Mouse (Mus musculus): ENCODE measurements around the gene Psmd2. TPM values are rescaled to one million over a fixed set of nuclear protein-coding genes. Genes with fewer than 3 reads are reported as not detected.
"Not testable (repeated sequence)": the region's sequence is repeated elsewhere in the genome, so short reads cannot be mapped to it uniquely, and the experiment has no call there.

Gene Psmd2
- total RNA-seq, 2 experiments from 2014 or later: 288 to 322 TPM

DNA sequence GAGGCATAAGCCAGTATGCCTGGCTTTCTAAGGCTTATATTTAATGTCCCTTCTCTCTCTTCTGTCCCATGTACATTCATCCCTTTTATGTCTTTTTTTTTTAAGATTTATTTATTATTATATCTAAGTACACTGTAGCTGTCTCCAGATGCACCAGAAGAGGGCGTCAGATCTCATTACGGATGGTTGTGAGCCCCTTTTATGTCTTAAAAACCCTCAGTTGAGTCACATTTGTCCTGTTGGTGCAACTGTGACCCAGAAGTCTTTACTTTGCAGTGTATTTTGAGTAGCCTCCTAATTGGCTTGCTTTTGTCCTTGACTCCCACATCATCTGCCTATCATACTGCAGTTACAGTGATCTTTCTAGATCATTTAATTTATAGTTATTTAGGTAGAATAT is 1.9 kb downstream of the Psmd2 start:
- no peak for DNase-seq

DNA sequence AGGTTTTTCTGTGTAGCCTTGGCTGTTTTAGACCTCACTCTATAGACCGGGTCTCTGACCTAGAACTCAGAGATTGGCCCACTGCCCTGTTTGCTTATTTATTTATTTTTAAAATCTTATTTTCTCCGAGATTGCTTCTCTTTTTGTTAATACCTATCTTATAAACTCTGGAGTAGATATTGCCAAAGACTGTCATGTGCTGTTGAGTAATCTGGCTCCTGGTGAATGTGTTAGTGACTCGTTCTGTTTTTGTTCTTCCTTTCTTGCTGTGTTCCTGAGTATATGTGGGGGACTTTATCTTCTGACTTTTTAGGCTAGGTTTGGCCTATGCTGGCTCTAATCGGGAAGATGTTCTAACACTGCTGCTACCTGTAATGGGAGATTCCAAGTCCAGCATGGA is 6.2 kb downstream of the Psmd2 start:
- DNase-seq: no peak

DNA sequence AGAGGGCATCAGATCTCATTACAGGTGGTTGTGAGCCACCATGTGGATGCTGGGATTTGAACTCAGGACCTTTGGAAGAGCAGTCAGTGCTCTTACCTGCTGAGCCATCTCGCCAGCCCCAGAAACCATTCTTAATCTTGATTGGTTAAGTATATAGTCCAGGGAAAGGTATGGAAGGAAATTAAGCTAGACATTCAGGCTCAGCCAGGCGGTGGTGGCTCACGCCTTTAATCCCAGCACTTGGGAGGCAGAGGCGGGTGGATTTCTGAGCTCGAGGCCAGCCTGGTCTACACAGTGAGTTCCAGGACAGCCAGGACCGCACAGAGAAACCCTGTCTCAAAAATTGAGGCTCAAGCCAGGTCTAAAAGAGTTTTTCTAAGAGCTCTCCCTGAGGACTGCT is 16.6 kb downstream of the Psmd2 start, which contains the start of gene Eif4g1:
Gene Eif4g1 (plus strand): TSS at position 301 of the 400 bp plus-strand sequence.
- DNase-seq: not testable (repeated sequence)

DNA sequence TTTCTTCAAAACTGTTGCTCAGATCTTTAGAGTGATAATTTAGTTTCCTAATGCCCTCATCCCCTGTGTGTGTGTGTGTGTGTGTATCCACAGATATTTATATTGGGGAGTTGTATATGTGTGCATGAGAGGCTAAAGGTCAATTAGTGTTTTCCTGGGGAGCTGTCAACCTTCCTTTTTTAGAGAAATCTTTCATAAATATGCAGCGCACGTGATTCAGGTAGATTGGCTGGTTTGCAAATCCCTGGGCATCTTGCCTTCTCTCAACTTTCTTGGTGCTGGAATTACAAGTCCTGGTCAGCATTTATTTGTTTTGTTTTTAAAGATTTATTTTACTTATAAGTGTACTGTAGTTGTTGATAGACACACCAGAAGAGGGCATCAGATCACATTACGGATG is 18.8 kb downstream of the Psmd2 start:
- DNase-seq: no peak

DNA sequence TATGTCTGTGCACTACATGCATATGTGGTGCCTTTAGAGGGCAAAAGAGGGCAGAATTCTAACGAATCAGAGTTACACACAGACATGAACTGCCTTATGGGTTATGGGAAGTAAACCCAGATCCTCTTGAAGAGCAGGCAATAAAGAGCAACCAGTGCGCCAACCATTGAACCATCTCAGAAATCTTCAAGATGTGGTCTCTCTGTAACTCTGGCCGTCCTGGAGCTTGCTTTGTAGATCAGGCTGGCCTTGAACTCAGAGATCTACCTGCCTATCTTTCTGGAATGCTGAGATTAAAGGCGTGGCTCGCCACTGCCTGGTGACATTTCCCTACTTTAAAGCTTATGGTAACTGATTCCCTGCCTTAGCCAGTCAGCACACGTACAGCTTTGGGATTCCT is 20.4 kb downstream of the Psmd2 start:
- DNase-seq: no peak

DNA sequence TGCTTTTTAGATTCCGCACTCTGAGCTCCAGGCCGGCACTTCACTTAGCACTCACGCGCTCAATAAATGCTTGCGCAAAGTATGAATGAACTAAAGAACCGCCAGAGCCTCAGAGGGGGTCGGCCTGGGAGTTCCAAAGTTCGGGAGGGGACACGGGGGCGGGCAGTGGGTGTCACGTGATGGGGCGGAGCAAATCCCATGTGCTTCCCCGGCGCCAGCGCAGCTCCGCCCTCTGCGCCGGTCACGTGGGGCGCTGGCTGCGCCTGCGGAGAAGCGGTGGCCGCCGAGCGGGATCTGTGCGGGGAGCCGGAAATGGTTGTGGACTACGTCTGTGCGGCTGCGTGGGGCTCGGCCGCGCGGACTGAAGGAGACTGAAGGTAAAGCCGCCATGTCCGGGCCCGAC is 21.0 kb downstream of the Psmd2 start:
- DNase-seq: peak; percentile 97 to 98

DNA sequence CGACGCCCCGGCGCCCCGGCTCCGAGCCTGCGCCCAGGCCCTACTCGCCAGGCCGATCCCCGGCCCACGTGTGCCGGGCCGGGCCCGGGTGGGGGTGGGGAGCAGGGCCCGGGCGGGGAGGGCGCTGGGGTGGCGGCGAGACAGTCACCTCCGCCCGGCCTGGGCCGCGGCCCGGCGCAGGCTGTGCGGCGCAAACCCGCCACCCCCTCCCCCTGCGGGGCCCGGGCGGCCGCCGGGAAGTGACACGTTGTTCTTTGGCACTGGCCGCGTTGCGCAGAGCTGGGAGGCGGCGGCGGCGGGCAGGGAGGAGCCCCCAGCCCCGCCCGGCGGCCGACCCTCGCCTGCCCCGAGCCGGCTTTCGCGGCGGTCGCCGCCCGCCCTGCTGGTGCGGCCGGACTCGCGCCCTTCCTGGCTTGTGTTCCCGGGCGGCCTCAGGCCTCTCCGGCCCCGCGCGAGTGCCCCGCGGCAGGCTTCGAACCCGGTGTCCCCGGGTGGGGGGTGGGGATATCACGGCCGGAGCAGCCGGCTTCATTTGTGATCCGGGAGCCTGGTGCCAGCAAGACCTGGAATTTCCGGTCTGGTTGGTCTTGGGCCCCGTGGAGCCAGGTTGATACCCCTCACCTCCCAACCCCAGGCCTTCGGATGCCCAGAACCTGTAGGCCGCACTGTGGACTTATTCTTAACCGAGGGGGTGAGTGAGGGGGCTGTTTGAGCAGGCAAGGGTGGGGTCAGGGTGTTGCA is 21.7 kb downstream of the Psmd2 start:
- peak; percentile 72 to 83 for DNase-seq

DNA sequence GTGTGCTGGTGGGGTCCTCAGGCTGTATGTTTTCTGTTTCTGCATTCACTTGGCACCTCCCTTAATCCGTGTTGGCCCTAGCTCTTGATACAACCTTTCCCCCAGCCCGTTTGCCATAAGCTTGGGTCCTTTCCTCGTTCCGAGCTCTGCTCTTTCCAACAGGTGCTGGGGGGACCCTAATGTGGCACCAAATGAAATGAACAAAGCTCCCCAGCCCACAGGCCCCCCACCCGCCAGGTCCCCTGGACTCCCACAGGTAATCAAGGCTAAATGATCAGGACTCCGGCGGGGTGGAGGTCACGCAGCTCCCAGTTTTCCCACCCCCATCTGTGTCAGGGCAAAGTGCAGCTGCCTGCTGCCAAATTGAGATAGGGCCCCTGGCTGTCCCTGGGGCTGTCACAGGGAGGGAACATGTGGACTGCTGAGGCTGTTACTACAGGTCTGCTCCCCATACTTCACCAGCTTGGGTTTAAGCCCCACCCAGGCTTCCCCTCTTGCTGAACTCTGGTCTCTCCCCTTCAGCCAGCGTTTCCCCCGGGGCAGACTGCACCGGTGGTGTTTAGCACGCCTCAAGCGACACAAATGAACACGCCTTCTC is 22.4 kb downstream of the Psmd2 start:
- peak; percentile 63 for DNase-seq

DNA sequence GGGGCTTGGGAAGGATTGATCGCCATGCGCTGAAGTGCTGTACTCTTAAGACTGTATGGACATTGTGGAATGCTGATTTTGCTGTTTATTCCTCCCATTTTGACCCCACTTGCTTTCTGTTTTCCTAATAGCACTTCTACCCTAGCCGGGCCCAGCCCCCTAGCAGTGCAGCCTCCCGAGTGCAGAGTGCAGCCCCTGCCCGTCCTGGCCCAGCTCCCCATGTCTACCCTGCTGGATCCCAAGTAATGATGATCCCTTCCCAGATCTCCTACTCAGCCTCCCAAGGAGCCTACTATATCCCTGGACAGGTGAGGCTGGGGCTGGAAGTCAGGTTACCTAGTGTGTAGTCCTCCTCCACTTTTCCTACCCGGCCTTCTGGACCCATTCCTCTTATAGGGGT is 23.8 kb downstream of the Psmd2 start:
- DNase-seq: no peak

DNA sequence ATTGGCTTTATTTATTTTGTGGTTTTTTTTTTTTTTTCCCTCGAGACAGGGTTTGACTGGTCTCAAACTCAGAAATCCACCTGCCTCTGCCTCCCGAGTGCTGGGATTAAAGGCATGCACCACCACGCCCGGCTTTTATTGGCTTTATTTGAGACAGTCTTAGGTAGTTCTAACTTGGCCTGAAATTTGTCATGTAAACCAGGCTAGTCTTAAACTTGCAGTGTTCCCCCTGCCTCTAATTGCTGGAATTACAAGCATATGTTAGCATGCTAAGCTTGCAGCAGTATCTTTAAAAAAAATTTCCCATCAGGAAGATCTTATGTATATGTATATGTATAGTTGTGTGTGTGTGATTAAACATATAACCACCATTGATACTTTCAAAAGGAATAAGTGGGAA is 25.2 kb downstream of the Psmd2 start:
- DNase-seq: no peak

DNA sequence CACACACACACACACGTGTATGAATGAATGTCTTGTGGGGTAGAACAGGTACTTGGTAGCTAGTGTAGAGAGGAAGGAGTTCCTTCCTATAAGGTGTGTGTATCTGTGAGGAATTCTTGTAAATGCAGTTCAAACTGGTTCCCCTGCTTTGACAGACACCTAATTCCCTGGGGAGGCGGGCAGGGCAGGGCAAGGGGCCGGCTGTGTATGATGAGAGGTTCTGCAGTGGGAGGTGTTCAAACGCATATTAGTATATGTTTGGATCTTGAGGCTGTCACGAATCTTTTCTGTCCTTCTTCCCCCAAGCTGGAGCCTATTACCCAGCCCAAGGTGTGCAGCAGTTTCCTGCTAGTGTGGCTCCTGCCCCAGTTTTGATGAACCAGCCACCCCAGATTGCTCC is 25.9 kb downstream of the Psmd2 start:
- DNase-seq: no peak

DNA sequence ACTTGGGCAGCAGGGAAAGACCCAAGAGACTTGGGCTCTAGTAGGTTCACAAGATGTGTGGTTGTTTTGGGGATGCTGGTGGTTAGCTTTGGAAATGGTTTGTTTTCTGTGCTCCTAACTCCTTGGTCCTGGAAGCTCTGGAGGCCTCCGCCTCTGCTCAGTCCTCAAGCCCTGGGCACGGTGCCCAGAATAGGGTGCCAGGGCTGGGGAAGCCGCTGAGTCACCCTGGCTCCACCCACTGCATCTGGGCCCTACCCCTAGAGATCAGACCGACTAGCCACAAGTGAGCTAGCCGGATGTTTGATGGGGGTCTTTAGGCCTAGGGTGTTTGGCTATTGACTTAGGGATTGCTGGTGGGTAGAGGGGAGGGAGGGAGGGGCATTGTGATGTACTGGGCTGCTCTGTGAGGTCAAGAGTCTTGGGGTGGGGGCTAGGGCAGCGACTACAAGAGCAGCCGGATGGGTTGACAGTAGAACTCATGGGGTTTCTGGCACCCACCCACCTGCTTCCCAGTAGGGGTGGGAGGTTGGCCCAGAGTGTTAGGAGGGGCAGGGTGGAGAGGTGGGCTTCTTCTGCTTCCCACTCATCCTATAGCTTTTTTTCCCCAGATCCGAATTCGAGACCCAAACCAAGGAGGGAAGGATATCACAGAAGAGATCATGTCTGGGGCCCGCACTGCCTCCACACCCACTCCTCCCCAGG is 26.7 kb downstream of the Psmd2 start:
- peak; percentile 98 for DNase-seq

DNA sequence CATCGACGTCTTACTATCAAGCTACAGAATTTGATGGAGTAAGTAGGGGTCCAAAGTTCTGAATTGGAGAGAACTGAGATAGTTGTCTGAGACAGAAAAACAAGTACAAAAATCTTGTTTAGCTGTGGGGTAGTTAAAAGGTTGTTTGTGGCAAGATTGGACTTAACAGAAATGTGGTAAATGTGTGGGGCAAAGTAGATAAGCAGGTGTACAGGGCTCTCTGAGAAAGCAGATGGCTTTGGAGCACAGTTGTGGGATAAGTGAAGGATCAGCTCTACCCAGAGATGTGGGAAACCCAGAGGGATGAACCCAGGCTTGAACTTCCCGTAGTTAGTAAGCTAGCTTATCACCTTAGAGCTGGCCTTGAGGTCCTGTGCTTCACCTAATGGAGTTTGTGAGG is 39.3 kb downstream of the Psmd2 start:
- DNase-seq: no peak

DNA sequence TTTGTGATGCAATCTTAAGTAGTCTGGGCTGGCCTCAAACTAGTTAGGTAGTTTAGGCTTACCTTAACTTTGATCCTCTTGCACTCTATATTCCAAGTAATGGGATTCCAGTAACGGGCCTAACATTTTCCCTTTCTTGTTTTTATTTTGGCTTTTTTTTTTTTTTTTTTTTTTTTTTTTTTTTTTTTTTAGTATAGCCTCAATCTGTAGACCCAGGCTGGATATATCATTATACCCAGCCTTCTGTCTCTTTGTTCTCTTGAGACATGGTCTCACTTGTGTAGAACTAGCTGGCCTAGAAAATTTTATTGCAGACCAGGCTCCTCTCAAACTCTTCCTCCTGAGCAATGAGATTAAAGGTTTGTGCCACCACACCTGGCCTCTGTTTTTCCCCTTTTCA is 40.2 kb downstream of the Psmd2 start:
- DNase-seq: no peak

DNA sequence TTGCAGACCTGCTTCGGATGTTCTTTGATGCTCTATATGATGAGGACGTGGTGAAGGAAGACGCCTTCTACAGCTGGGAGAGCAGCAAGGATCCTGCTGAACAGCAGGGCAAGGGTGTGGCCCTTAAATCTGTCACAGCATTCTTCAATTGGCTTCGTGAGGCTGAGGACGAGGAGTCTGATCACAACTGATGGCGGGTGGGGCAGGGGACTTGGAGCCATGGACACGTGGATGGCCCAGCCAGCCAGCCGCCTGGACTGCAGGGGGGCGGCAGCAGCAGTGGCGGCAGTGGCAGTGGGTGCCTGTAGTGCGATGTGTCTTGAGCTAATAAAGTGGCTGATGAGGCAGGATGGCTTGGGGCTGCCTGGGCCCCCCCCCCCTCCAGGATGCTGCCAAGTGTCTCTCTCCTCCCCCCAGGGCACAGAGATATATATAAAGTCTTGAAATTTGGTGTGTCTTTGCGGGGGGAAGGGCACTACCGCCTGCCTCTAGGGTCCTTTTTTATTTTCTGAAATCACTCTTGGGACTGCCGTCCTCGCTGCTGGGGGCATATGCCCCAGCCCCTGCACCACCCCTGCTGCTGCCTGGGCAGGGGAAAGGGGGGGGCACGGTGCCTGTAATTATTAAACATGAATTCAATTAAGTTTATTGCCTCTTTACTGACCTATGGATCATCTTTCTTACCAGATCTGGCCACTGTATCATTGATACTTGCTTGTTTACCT is 41.0 kb downstream of the Psmd2 start:
- DNase-seq: no peak

DNA sequence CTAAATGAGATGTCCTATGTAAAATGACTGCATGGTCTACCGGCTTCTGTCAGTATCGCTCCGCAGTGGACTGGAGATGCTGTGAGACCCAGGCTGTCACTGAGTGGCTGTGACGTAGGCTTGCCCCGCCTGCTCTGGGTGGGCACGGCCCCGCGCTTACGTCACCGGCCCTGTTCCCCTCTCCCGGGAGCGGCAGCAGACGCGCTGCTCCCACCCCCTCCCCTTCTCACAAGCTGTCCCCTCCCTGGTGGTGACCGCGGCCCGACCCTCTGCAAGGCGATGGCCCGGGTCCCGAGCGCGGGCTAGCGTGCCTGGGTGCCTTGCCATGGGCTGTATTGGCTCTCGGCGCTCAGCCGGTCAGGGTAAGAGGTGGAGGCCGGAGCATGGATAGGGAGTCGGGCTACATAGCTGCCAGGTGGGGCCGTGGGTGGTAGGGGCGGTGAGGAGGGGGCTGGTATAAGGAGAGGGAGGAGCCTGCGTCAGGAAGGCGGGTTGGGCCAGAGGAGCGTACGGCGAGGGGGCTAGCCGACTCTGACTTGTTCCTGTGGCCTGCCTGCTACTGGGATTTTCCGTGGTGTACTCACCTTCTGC is 41.8 kb downstream of the Psmd2 start, which contains the start of gene Fam131a:
Gene Fam131a (plus strand): TSS at position 131 of the 591 bp plus-strand sequence.
- peak; percentile 95 to 96 for DNase-seq

DNA sequence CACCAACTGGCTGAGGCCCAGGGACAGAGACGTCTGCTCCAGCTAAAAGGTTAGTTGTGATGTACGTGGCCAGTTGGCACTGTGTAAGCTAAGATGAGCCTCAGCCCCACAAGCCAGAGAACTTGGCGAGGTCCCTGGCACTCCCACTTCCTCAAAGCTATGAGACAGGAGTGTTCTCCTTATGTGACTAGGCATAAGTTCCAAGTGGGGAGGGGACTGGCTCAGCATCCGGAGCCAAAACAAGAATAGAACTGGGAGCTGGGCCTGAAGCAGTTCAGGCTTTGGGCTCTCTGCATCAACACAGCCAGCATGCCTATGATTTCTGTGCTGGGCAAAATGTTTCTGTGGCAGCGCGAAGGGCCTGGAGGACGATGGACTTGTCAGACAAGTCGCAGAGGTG is 43.3 kb downstream of the Psmd2 start:
- DNase-seq: no peak

DNA sequence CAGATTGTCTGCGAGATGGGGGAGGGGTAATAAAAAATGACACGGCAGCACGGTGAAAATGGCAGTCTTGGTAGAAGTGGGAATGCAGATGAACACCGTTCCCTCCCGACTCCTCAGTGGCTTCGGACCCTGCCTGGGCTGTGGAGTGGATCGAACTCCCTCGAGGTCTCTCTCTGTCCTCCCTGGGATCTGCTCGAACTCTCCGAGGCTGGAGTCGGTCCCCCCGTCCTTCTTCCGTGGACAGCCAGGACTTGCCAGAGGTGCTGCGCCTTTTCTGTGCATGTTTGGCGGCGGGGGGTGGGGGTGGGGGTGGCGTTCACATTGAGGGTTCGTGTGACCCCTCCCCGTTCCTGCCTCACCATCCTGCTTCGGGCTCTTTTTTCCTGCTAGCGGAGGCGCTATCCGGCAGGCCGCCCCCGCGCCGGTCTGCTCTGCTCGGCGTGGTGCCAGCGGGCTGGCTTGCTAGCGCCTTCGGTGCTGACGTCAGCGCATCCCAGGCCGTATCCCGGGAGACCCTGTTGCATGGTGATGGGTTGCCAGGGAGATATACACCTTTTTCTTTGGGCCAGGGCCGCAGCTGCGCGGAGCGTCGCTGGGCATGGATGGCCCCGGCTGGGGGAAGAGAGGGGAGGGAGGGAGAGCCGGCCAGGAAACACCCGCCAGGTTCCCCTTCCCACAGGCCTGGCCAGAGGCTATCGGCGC is 44.3 kb downstream of the Psmd2 start:
- peak; percentile 88 to 92 for DNase-seq

DNA sequence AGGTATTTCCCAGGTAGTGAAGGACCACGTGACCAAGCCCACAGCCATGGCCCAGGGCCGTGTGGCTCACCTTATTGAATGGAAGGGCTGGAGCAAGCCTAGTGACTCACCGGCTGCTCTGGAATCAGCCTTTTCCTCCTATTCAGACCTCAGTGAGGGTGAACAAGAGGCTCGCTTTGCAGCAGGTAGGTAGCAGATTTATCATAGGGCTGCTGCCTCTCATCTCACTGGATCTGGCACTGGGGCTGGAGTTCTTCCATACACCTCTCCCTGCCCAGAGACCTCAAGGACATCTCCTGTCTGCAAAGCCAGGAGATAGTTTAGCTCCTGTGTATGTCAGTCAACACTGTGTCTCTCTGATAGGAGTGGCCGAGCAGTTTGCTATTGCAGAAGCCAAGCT is 47.8 kb downstream of the Psmd2 start:
- no peak for DNase-seq

DNA sequence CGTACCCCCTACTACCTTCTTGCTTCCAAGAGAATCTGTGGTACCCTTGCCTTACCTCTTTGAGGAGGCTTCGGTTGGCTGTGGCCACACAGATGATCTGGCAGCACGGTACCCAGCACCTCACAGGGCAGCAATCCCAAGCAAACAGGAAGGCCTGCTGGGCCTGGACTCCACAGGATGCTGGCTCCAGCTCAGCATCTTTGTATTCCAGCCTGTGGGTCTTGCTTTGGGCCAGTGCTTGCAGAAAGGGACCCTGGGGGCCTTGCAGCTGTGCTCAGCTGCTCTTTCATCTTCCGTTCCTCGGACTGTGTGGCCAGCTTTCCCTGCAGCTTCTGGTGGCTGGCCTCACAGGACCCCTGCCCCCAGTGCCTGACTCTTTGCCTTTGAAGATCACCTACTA is 48.6 kb downstream of the Psmd2 start:
- DNase-seq: no peak

DNA sequence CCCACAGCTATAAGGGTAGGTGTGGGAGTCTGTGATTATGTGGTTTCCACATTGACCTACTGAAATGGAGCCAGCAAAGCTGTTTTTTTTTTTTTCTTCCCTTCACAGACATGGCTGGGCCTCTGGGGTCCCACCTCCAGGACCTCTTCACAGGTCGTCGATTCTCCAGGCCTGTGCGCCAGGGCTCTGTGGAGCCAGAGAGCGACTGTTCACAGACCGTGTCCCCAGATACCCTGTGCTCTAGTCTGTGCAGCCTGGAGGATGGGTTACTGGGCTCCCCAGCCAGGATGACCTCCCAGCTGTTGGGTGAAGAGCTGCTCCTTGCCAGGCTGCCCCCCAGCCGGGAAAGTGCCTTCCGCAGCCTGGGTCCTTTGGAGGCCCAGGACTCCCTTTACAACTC is 49.9 kb downstream of the Psmd2 start:
- no peak for DNase-seq

Data from adrenal gland, postnatal 36 days (tissue).